Mouse (Mus musculus): Measurements from ENCODE around the gene Upk1b. TPM values are rescaled to one million over a fixed set of nuclear protein-coding genes. Genes with fewer than 3 reads are reported as not detected.

Gene Upk1b
- polyA plus RNA-seq, 2 experiments = 0.73 to 2.0 TPM

DNA sequence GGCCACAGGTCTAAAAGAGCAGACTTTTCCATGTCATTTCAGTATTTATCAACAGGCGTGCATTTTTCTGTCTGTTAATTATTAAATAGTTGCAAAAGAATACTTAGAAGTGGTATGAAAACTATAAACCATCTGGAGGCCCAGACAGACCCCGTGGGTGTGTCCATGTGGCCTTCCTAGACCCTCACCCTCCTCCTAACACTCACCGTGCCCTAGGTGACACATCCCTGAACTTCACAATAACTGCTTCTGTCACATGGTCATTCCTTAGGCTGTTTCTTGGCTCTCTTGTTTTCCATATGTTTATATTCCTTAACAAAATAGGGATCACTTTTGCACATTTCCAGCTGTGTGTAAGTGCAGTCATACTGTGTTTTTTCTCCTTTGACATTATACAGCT is 33.5 kb downstream of the Upk1b start:
- Histone ChIP-seq H3K4me2 (ENCODE audit: low read depth) (no peak overlapping the region), H3K4me1 (replicated peaks; ENCODE audit: control insufficient read depth in 2 of 2, insufficient read depth in 2 of 2, low read length in 1 of 2) (no peaks in the 10 kb centered on the region; a peak in 1 of 4 replicates), H3K27ac (no peak overlapping the region), H3K4me3 (ENCODE audit: insufficient read depth in 1 of 2, low read depth in 2 of 2, low read length in 2 of 2) (no peak overlapping the region), H3K9ac (replicated peaks) (no peak overlapping the region), H3K9me3 (ENCODE audit: control insufficient read depth, low read length) (no peaks in the 10 kb centered on the region), H3K27me3 (ENCODE audit: control insufficient read depth, insufficient read depth, low read length) (no peaks in the 10 kb centered on the region), H3K36me3 (replicated peaks; ENCODE audit: control insufficient read depth, insufficient read depth, low read depth) (no peaks in the 10 kb centered on the region)
- ATAC-seq (ENCODE audit: insufficient read depth) = no peak
- 46% methylated on average over 3 of the region's 3 CpGs for WGBS (ENCODE audit: insufficient replicate concordance)
- TF ChIP-seq EP300 (IDR thresholded peaks at IDR 0.05; ENCODE audit: low read depth) (no peak), CTCF (IDR thresholded peaks at IDR 0.05; ENCODE audit: low read depth) (no peak)
- no peak for DNase-seq (ENCODE audit: low read depth in 3 of 3, low spot score in 3 of 3)

DNA sequence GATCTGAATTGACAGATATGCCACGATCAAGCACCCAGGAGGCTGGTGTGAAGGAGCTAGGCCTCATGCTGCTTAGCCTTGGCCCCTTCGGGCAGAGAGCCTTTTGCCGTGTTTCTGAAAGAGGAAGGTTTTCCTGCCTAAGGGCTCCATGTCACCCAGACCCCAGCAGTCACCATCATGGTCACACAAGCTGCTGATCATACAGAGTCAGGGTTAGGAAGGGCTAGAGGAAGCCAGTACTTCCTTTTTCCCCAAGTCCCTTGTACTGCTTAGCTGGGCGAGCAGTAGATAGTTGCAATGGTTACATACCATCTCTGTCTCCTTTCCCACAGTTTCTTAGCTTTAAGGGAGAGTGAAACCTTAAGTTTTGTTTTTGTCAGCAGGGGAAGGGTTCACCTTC is 36.6 kb downstream of the Upk1b start:
- Histone ChIP-seq H3K27ac (no peak overlapping the region), H3K9me3 (ENCODE audit: control insufficient read depth, low read length) (no peaks in the 10 kb centered on the region), H3K4me2 (ENCODE audit: low read depth) (no peak overlapping the region), H3K9ac (replicated peaks) (no peak overlapping the region), H3K4me3 (ENCODE audit: insufficient read depth in 1 of 2, low read depth in 2 of 2, low read length in 2 of 2) (no peak overlapping the region), H3K27me3 (ENCODE audit: control insufficient read depth, insufficient read depth, low read length) (no peaks in the 10 kb centered on the region; the same call in 1 of the 2 replicates), H3K4me1 (replicated peaks; ENCODE audit: control insufficient read depth in 2 of 2, insufficient read depth in 2 of 2, low read length in 1 of 2) (no peaks in the 10 kb centered on the region; a peak in 2 of 4 replicates), H3K36me3 (replicated peaks; ENCODE audit: control insufficient read depth, insufficient read depth, low read depth) (no peaks in the 10 kb centered on the region)
- TF ChIP-seq EP300 (IDR thresholded peaks at IDR 0.05; ENCODE audit: low read depth) (no peak), CTCF (IDR thresholded peaks at IDR 0.05; ENCODE audit: low read depth) (no peak)
- ATAC-seq (ENCODE audit: insufficient read depth) = no peak
- no peak for DNase-seq (ENCODE audit: low read depth in 3 of 3, low spot score in 3 of 3)
- 35% methylated on average over 4 of the region's 4 CpGs for WGBS (ENCODE audit: insufficient replicate concordance)

DNA sequence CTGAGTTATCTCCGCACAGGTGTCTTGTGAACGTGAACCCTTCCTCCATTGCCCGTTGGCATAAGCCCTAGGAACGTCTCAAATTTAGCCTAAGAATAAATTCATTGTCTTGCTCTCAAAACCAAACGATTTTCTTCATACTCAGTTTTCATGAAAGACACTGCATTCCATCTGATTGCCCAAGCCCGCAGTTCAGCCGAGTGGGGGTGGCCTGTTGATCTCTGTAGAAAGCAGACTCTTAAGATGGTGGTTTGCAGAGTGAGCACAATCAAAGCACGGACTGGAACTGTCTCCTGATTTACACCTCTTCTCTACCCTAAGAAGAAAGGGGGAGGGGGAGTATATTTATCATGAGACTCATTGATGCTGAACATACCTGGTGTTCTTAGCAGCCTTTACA is 37.7 kb downstream of the Upk1b start:
- Histone ChIP-seq H3K4me2 (ENCODE audit: low read depth) (no peak overlapping the region), H3K4me3 (ENCODE audit: insufficient read depth in 1 of 2, low read depth in 2 of 2, low read length in 2 of 2) (no peak overlapping the region), H3K9ac (replicated peaks) (no peak overlapping the region), H3K36me3 (replicated peaks; ENCODE audit: control insufficient read depth, insufficient read depth, low read depth) (no peaks in the 10 kb centered on the region), H3K27me3 (ENCODE audit: control insufficient read depth, insufficient read depth, low read length) (no peaks in the 10 kb centered on the region; the same call in 1 of the 2 replicates), H3K4me1 (replicated peaks; ENCODE audit: control insufficient read depth in 2 of 2, insufficient read depth in 2 of 2, low read length in 1 of 2) (peaks cover 0 to 4% of the 10 kb centered on the region in 2 experiments; a peak in 2 of 4 replicates), H3K27ac (no peak overlapping the region), H3K9me3 (ENCODE audit: control insufficient read depth, low read length) (no peaks in the 10 kb centered on the region)
- ATAC-seq (ENCODE audit: insufficient read depth) (no peak), DNase-seq (ENCODE audit: low read depth in 3 of 3, low spot score in 3 of 3) (no peak)
- 64% methylated on average over 8 of the region's 8 CpGs for whole genome bisulfite sequencing (ENCODE audit: insufficient replicate concordance)
- TF ChIP-seq CTCF (IDR thresholded peaks at IDR 0.05; ENCODE audit: low read depth) = no peak
- TF ChIP-seq EP300 (IDR thresholded peaks at IDR 0.05; ENCODE audit: low read depth) = no peak

DNA sequence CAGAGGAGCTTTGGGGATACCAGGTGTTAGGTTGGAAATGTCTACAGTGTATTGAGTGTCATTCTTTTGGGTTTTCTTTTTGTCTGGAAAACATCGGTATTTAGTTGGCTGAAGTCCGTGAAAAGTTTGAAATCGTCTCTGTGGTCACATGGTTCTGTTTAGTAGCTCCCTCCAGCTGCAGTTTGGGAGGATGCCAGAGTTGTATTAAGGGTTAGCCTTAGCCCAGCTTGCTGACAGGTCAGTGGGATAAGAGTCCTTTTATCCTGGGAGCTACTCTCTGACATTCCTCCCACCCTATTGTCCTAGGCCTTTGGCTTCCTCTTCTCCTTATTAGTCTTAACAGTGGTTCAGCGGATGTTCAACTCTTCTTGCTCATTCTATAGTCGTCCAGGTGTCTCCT is 38.2 kb downstream of the Upk1b start:
- Histone ChIP-seq H3K27me3 (ENCODE audit: control insufficient read depth, insufficient read depth, low read length) (no peaks in the 10 kb centered on the region; the same call in 1 of the 2 replicates), H3K9me3 (ENCODE audit: control insufficient read depth, low read length) (no peaks in the 10 kb centered on the region), H3K4me3 (ENCODE audit: insufficient read depth in 1 of 2, low read depth in 2 of 2, low read length in 2 of 2) (no peak overlapping the region), H3K4me1 (replicated peaks; ENCODE audit: control insufficient read depth in 2 of 2, insufficient read depth in 2 of 2, low read length in 1 of 2) (peaks cover 0 to 4% of the 10 kb centered on the region in 2 experiments; a peak in 2 of 4 replicates), H3K27ac (no peak overlapping the region), H3K4me2 (ENCODE audit: low read depth) (no peak overlapping the region), H3K9ac (replicated peaks) (no peak overlapping the region), H3K36me3 (replicated peaks; ENCODE audit: control insufficient read depth, insufficient read depth, low read depth) (no peaks in the 10 kb centered on the region)
- DNase-seq (ENCODE audit: low read depth in 3 of 3, low spot score in 3 of 3) = no peak
- TF ChIP-seq EP300 (IDR thresholded peaks at IDR 0.05; ENCODE audit: low read depth) = no peak
- WGBS (ENCODE audit: insufficient replicate concordance) = 72% methylated on average over 5 of the region's 5 CpGs
- no peak for ATAC-seq (ENCODE audit: insufficient read depth)

DNA sequence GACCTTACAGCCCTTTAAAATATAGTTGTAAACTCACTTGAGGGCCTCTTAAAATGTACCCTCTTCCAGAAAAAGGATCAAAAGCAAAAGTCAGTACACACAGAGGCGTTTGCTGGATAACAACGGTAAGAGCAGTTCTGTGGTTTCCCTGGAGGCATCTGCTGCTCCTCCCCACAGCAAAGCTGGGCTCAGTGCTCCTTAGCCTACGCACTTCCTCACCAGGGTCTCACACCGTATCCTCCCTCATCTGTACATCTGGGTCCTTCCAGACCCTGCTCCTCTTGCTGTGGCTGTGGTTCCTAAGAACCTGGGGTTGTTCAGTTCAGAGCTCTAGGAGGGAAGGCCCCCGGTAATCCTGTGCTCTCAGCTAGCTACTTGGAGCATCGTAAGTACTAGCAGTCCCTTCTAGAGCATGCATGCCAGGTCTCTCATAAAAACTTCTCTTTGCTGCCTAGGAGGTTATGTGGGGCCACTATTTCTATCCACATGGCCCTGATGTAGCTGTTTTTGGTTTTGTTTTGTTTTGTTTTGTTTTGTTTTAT is 39.2 kb downstream of the Upk1b start:
- no peaks in the 10 kb centered on the region for H3K9me3 ChIP-seq (ENCODE audit: control insufficient read depth, low read length)
- no peak overlapping the region for H3K4me2 ChIP-seq (ENCODE audit: low read depth)
- H3K27me3 ChIP-seq (ENCODE audit: control insufficient read depth, insufficient read depth, low read length) = no peaks in the 10 kb centered on the region; the same call in 1 of the 2 replicates
- no peak for ATAC-seq (ENCODE audit: insufficient read depth)
- H3K4me3 ChIP-seq (ENCODE audit: insufficient read depth in 1 of 2, low read depth in 2 of 2, low read length in 2 of 2) = no peak overlapping the region
- H3K36me3 ChIP-seq (replicated peaks; ENCODE audit: control insufficient read depth, insufficient read depth, low read depth) = no peaks in the 10 kb centered on the region
- no peak for DNase-seq (ENCODE audit: low read depth in 3 of 3, low spot score in 3 of 3)
- WGBS (ENCODE audit: insufficient replicate concordance) = 28% methylated on average over 6 of the region's 6 CpGs
- H3K4me1 ChIP-seq (replicated peaks; ENCODE audit: control insufficient read depth in 2 of 2, insufficient read depth in 2 of 2, low read length in 1 of 2) = peaks cover 0 to 11% of the 10 kb centered on the region in 2 experiments; a peak in 2 of 4 replicates
- TF ChIP-seq EP300 (IDR thresholded peaks at IDR 0.05; ENCODE audit: low read depth) (no peak), CTCF (IDR thresholded peaks at IDR 0.05; ENCODE audit: low read depth) (no peak)
- no peak overlapping the region for H3K9ac ChIP-seq (replicated peaks)
- H3K27ac ChIP-seq = no peak overlapping the region
